Mouse (Mus musculus) MEL (cell line): ENCODE results near the gene Atp2a2.

Experiments
- CHD1 ChIP-seq: IDR thresholded peaks from 2 replicates; pipeline ENCODE4 v1.6.1; 2012; ENCODE audit warnings: low read depth, mild to moderate bottlenecking, inconsistent platforms, low read length, improper control_type of control experiment
- CHD2 ChIP-seq: IDR thresholded peaks from 2 replicates; pipeline ENCODE4 v1.6.1; 2011; ENCODE audit warnings: low read length, improper control_type of control experiment
- CTCF ChIP-seq, 3 experiments: IDR thresholded peaks in 2 of 3; conservative IDR thresholded peaks in 1 of 3; 2 replicates each; pipeline ENCODE4 v1.5.1; 2011 to 2012; ENCODE audit warnings: low read length in 3 of 3, low read depth in 2 of 3, mild to moderate bottlenecking in 2 of 3, improper control_type of control experiment in 1 of 3, inconsistent platforms in 1 of 3, mixed read lengths in 1 of 3, moderate library complexity in 1 of 3; ENCODE audit not compliant: control insufficient read depth in 1 of 3, insufficient read depth in 1 of 3, poor library complexity in 1 of 3, severe bottlenecking in 1 of 3
- EP300 ChIP-seq, 2 experiments: IDR thresholded peaks; 2 replicates each; pipeline ENCODE4 v1.6.1; 2011; ENCODE audit warnings: improper control_type of control experiment in 2 of 2, low read length in 2 of 2, low read depth in 1 of 2, mild to moderate bottlenecking in 1 of 2
- HCFC1 ChIP-seq: IDR thresholded peaks from 2 replicates; pipeline ENCODE4 v1.6.1; 2012; ENCODE audit warnings: low read depth, mild to moderate bottlenecking, inconsistent platforms, low read length, improper control_type of control experiment, moderate library complexity
- MYB ChIP-seq: IDR thresholded peaks from 2 replicates; pipeline ENCODE4 v1.6.1; 2011; ENCODE audit warnings: mild to moderate bottlenecking, low read depth, low read length, improper control_type of control experiment
- NRF1 ChIP-seq: IDR thresholded peaks from 2 replicates; pipeline ENCODE4 v1.6.1; 2014; ENCODE audit warnings: low read depth, mild to moderate bottlenecking, inconsistent platforms, low read length, improper control_type of control experiment, moderate library complexity; ENCODE audit not compliant: poor library complexity, insufficient read depth, severe bottlenecking
- POLR2AphosphoS5 ChIP-seq: IDR thresholded peaks from 2 replicates; pipeline ENCODE4 v1.6.1; 2012; ENCODE audit warnings: low read depth, borderline replicate concordance, mild to moderate bottlenecking, inconsistent platforms, low read length, moderate library complexity, mixed read lengths
- SMC3 ChIP-seq: IDR thresholded peaks from 2 replicates; pipeline ENCODE4 v1.6.1; 2011; ENCODE audit warnings: low read depth, low read length, improper control_type of control experiment
- TBP ChIP-seq: IDR thresholded peaks from 2 replicates; pipeline ENCODE4 v1.8.0; 2011; ENCODE audit warnings: low read depth, low read length, improper control_type of control experiment
- TCF12 ChIP-seq: IDR thresholded peaks from 2 replicates; pipeline ENCODE4 v1.6.1; 2014; ENCODE audit warnings: low read depth, mild to moderate bottlenecking, inconsistent platforms, low read length, improper control_type of control experiment, moderate library complexity
- UBTF ChIP-seq: IDR thresholded peaks from 2 replicates; pipeline ENCODE4 v1.6.1; 2012; ENCODE audit warnings: low read depth, mild to moderate bottlenecking, inconsistent platforms, low read length, improper control_type of control experiment, moderate library complexity, borderline replicate concordance; ENCODE audit not compliant: insufficient read depth
- USF2 ChIP-seq, 2 experiments: IDR thresholded peaks; 2 replicates each; pipeline ENCODE4 v1.6.1; 2011 to 2012; ENCODE audit warnings: improper control_type of control experiment in 2 of 2, low read length in 2 of 2, borderline replicate concordance in 1 of 2, inconsistent platforms in 1 of 2, low read depth in 1 of 2, mild to moderate bottlenecking in 1 of 2; ENCODE audit not compliant: insufficient read depth in 1 of 2
- ZC3H11A ChIP-seq: IDR thresholded peaks from 2 replicates; pipeline ENCODE4 v1.6.1; 2012; ENCODE audit warnings: low read depth, mild to moderate bottlenecking, inconsistent platforms, low read length, improper control_type of control experiment

GRCm38 (mm10) chr5:122409692-122410645 is 92.1 kb downstream of the Atp2a2 start:
- TF ChIP-seq EP300 (IDR thresholded peaks at IDR 0.05; ENCODE audit: low read depth in 1 of 2, low read length in 2 of 2) (no peak), USF2 (IDR thresholded peaks at IDR 0.05; ENCODE audit: borderline replicate concordance in 1 of 2, insufficient read depth in 1 of 2, low read depth in 1 of 2, low read length in 2 of 2) (no peak), POLR2AphosphoS5 (no peak), TBP (no peak), CHD1 (no peak), CTCF (IDR thresholded peaks at IDR 0.05 in 2 of 3, conservative IDR thresholded peaks at IDR 0.05 in 1 of 3; ENCODE audit: control insufficient read depth in 1 of 3, insufficient read depth in 1 of 3, low read depth in 2 of 3, low read length in 3 of 3, poor library complexity in 1 of 3, severe bottlenecking in 1 of 3) (peak; percentile 38 to 50 (median 40); a peak in 4 of 6 replicates), ZC3H11A (no peak), TCF12 (no peak), MYB (no peak), NRF1 (no peak), CHD2 (no peak), HCFC1 (no peak), UBTF (no peak), SMC3 (peak; percentile 33)
